Mouse (Mus musculus): ENCODE measurements around the gene Mast4. TPM values are rescaled to one million over a fixed set of nuclear protein-coding genes. Genes with fewer than 3 reads are reported as not detected.

The Mast4 gene
- total and polyA plus RNA-seq, 3 experiments: 0.04 to 1.1 (median 0.23) TPM

DNA sequence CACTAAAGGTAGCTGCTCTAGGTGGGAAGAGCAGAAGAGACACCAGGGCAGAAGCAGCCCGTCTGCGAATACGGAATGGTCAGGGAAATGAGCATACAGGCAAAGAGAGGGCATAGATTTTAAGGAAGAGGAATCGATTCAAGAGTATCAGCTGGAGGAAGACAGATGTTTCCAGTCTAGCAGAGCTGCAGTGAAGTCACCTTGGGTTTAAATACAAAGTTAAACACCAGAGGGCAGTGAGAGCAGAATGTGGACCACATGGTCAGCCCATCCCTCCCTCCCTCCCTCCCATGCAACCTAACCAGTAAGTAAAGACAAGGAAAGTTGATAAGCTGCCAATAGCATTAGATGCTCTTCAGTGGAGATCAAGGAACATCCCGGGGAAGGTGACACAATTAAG is 138.0 kb downstream of the Mast4 start:
- no peak for DNase-seq (ENCODE audit: low spot score)
- no peaks in the 10 kb centered on the region for H3K36me3 ChIP-seq (replicated peaks)
- peaks cover 9% of the 10 kb centered on the region for H3K27me3 ChIP-seq (ENCODE audit: insufficient read depth, low read length)
- no peak for ATAC-seq (ENCODE audit: extremely low read depth, insufficient number of reproducible peaks, low FRiP score, poor library complexity, severe bottlenecking)
- no peak overlapping the region for H3K4me3 ChIP-seq (ENCODE audit: low read depth, low read length)
- no peaks in the 10 kb centered on the region for H3K9me3 ChIP-seq (replicated peaks)
- TF ChIP-seq TAL1 (conservative IDR thresholded peaks at IDR 0.05; ENCODE audit: low read depth, low read length) (no peak), POLR2AphosphoS5 (IDR thresholded peaks at IDR 0.05; ENCODE audit: insufficient replicate concordance, low read depth, low read length) (no peak), GATA1 (IDR thresholded peaks at IDR 0.05; ENCODE audit: borderline replicate concordance, low read length) (no peak), CTCF (IDR thresholded peaks at IDR 0.05; ENCODE audit: low read depth, low read length) (no peak)
- no peaks in the 10 kb centered on the region; the same call in 1 of the 2 replicates for H3K4me1 ChIP-seq (ENCODE audit: insufficient read depth, low read depth, low read length)

DNA sequence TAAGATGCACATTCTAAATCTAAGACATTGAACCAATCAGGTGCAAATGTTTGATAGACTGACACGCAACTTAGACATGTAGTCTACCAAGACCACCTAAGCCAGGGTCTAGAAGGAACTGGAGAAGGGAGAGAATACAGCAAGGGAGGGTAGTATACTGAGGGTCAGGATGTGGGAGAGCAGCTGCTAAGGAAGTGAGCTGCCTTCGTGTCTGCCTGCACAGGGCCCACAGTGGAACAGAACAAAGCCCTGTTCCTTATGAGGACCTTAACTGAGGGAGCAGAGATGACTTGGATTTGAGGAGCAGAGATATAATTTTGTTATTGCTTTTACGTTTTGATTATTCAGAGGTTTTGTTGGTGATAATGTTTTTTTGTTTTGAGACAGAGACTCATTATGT is 138.4 kb downstream of the Mast4 start:
- H3K4me1 ChIP-seq (ENCODE audit: insufficient read depth, low read depth, low read length): no peaks in the 10 kb centered on the region
- no peak for TF ChIP-seq GATA2 (IDR thresholded peaks at IDR 0.05; ENCODE audit: borderline replicate concordance, low read depth, low read length)
- TF ChIP-seq GATA1 (IDR thresholded peaks at IDR 0.05; ENCODE audit: borderline replicate concordance, low read length): no peak
- TF ChIP-seq CTCF (IDR thresholded peaks at IDR 0.05; ENCODE audit: low read depth, low read length): no peak
- no peak for TF ChIP-seq TAL1 (conservative IDR thresholded peaks at IDR 0.05; ENCODE audit: low read depth, low read length)
- no peak for TF ChIP-seq POLR2AphosphoS5 (IDR thresholded peaks at IDR 0.05; ENCODE audit: insufficient replicate concordance, low read depth, low read length)
- no peaks in the 10 kb centered on the region for H3K9me3 ChIP-seq (replicated peaks)
- no peaks in the 10 kb centered on the region for H3K36me3 ChIP-seq (replicated peaks)
- H3K4me3 ChIP-seq (ENCODE audit: low read depth, low read length): no peak overlapping the region
- ATAC-seq (ENCODE audit: extremely low read depth, insufficient number of reproducible peaks, low FRiP score, poor library complexity, severe bottlenecking) (no peak), DNase-seq (ENCODE audit: low spot score) (no peak)
- H3K27me3 ChIP-seq (ENCODE audit: insufficient read depth, low read length): peaks cover 9% of the 10 kb centered on the region

DNA sequence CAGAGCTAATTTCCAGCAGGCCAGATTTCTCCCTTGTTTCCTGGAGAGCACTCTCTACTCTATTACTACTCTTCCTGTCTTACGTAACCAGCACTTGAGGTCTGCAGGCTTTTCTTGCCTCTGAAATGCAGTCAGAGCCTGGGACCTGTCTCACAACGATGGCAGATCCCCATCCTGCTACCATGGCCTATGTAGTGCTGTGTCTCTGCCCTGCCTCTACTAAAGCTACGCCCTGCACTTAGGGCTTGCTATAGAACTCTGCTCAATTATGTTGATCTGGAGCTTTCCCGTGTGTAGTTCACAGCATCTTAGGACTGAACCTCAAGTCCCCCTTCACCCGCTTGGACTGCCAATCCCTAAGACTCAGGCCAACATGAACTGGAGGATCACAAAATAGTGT is 150.7 kb downstream of the Mast4 start:
- TF ChIP-seq GATA2 (IDR thresholded peaks at IDR 0.05; ENCODE audit: borderline replicate concordance, low read depth, low read length) (no peak), TAL1 (conservative IDR thresholded peaks at IDR 0.05; ENCODE audit: low read depth, low read length) (no peak), POLR2AphosphoS5 (IDR thresholded peaks at IDR 0.05; ENCODE audit: insufficient replicate concordance, low read depth, low read length) (no peak), GATA1 (IDR thresholded peaks at IDR 0.05; ENCODE audit: borderline replicate concordance, low read length) (no peak), CTCF (IDR thresholded peaks at IDR 0.05; ENCODE audit: low read depth, low read length) (no peak)
- DNase-seq (ENCODE audit: low spot score) (no peak), ATAC-seq (ENCODE audit: extremely low read depth, insufficient number of reproducible peaks, low FRiP score, poor library complexity, severe bottlenecking) (no peak)
- Histone ChIP-seq H3K9me3 (replicated peaks) (0 out of 2 replicates have a peak, but pooled peaks cover 3% of the 10 kb centered on the region), H3K4me3 (ENCODE audit: low read depth, low read length) (no peak overlapping the region), H3K36me3 (replicated peaks) (no peaks in the 10 kb centered on the region), H3K4me1 (ENCODE audit: insufficient read depth, low read depth, low read length) (no peaks in the 10 kb centered on the region), H3K27me3 (ENCODE audit: insufficient read depth, low read length) (peaks cover 3% of the 10 kb centered on the region; the same call in 1 of the 2 replicates)

DNA sequence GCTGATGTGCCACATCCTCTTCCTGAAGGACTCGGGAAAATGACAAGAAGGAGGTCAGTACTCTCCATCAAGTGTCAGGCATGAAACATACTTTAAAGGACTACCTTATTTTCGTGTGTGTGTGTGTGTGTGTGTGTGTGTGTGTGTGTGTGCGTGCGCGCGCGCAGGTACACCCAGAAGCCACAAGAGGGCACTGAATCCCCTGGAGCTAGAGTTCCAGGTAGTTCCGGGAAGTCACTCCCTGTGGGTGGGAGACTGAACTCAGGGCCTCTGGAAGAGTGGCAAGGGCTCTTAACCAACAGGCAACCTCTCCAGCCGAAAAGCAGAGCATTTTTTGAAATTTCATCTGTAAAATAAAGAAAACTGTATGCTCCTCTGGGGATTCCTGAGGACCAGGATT is 152.5 kb downstream of the Mast4 start:
- no peaks in the 10 kb centered on the region for H3K4me1 ChIP-seq (ENCODE audit: insufficient read depth, low read depth, low read length)

DNA sequence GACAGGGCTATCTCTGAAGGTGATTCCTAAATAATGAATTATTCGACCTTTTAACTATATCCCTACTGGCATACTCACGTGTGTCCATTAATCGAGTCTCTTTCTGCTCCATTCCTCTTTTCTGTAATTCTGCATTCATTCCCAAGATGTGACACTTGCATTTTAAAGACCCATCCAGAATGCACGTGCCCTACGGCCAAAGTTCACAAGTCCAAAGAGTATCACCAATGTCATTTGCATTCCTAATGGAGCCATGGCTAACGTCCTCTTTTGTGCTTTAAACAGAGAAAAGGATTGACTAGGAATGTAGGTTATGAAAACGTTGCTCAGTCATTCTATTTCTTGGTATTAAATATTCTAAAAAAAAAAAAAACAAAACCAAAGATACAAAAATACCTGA is 157.4 kb downstream of the Mast4 start:
- H3K27me3 ChIP-seq (ENCODE audit: insufficient read depth, low read length): no peaks in the 10 kb centered on the region; the same call in 1 of the 2 replicates
- no peaks in the 10 kb centered on the region for H3K4me1 ChIP-seq (ENCODE audit: insufficient read depth, low read depth, low read length)
- H3K36me3 ChIP-seq (replicated peaks): no peaks in the 10 kb centered on the region
- H3K9me3 ChIP-seq (replicated peaks): 0 out of 2 replicates have a peak, but pooled peaks cover 2% of the 10 kb centered on the region
- ATAC-seq (ENCODE audit: extremely low read depth, insufficient number of reproducible peaks, low FRiP score, poor library complexity, severe bottlenecking): no peak
- TF ChIP-seq GATA2 (IDR thresholded peaks at IDR 0.05; ENCODE audit: borderline replicate concordance, low read depth, low read length) (no peak), CTCF (IDR thresholded peaks at IDR 0.05; ENCODE audit: low read depth, low read length) (no peak), GATA1 (IDR thresholded peaks at IDR 0.05; ENCODE audit: borderline replicate concordance, low read length) (no peak), POLR2AphosphoS5 (IDR thresholded peaks at IDR 0.05; ENCODE audit: insufficient replicate concordance, low read depth, low read length) (no peak), TAL1 (conservative IDR thresholded peaks at IDR 0.05; ENCODE audit: low read depth, low read length) (no peak)
- DNase-seq (ENCODE audit: low spot score): no peak
- no peak overlapping the region for H3K4me3 ChIP-seq (ENCODE audit: low read depth, low read length)

More for the DNA sequence above, 152.5 kb downstream of the Mast4 start:
- ATAC-seq (ENCODE audit: extremely low read depth, insufficient number of reproducible peaks, low FRiP score, poor library complexity, severe bottlenecking) (no peak), DNase-seq (ENCODE audit: low spot score) (no peak)
- H3K9me3 ChIP-seq (replicated peaks): 0 out of 2 replicates have a peak, but pooled peaks cover 3% of the 10 kb centered on the region
- TF ChIP-seq GATA1 (IDR thresholded peaks at IDR 0.05; ENCODE audit: borderline replicate concordance, low read length): no peak
- no peak for TF ChIP-seq TAL1 (conservative IDR thresholded peaks at IDR 0.05; ENCODE audit: low read depth, low read length)
- no peak for TF ChIP-seq CTCF (IDR thresholded peaks at IDR 0.05; ENCODE audit: low read depth, low read length)
- no peak for TF ChIP-seq POLR2AphosphoS5 (IDR thresholded peaks at IDR 0.05; ENCODE audit: insufficient replicate concordance, low read depth, low read length)
- TF ChIP-seq GATA2 (IDR thresholded peaks at IDR 0.05; ENCODE audit: borderline replicate concordance, low read depth, low read length): no peak
- no peaks in the 10 kb centered on the region for H3K36me3 ChIP-seq (replicated peaks)
- peaks cover 3% of the 10 kb centered on the region; the same call in 1 of the 2 replicates for H3K27me3 ChIP-seq (ENCODE audit: insufficient read depth, low read length)
- no peak overlapping the region for H3K4me3 ChIP-seq (ENCODE audit: low read depth, low read length)

DNA sequence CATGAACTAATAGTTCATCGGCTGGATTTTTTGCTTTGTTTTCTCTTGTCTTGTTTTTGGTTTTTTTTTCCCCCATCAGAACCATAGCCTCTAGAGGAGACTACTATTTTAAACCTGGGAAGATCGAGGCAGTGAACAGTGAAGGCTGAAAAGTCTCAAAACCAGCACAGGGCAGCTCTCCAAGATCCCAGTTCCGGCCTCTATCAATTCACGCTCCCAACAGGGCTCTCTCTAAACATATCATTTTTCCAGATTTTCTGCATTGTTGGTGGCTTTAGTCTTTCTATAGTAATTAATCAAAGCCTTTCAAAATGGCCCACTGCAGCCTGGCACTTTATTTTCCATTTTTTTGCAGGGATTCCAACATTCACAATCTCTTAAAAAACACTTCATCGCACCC is 159.9 kb downstream of the Mast4 start:
- Histone ChIP-seq H3K36me3 (replicated peaks) (no peaks in the 10 kb centered on the region), H3K9me3 (replicated peaks) (no peaks in the 10 kb centered on the region), H3K27me3 (ENCODE audit: insufficient read depth, low read length) (peaks cover 4% of the 10 kb centered on the region; the same call in 1 of the 2 replicates), H3K4me3 (ENCODE audit: low read depth, low read length) (no peak overlapping the region), H3K4me1 (ENCODE audit: insufficient read depth, low read depth, low read length) (no peaks in the 10 kb centered on the region)
- no peak for TF ChIP-seq GATA1 (IDR thresholded peaks at IDR 0.05; ENCODE audit: borderline replicate concordance, low read length)
- TF ChIP-seq CTCF (IDR thresholded peaks at IDR 0.05; ENCODE audit: low read depth, low read length): no peak
- no peak for TF ChIP-seq GATA2 (IDR thresholded peaks at IDR 0.05; ENCODE audit: borderline replicate concordance, low read depth, low read length)
- TF ChIP-seq TAL1 (conservative IDR thresholded peaks at IDR 0.05; ENCODE audit: low read depth, low read length): no peak
- no peak for TF ChIP-seq POLR2AphosphoS5 (IDR thresholded peaks at IDR 0.05; ENCODE audit: insufficient replicate concordance, low read depth, low read length)
- no peak for DNase-seq (ENCODE audit: low spot score)
- ATAC-seq (ENCODE audit: extremely low read depth, insufficient number of reproducible peaks, low FRiP score, poor library complexity, severe bottlenecking): no peak

Measured in G1E (cell line).